Mouse (Mus musculus): ENCODE results near the gene Polr1a. TPM values are rescaled to one million over a fixed set of nuclear protein-coding genes. Genes with fewer than 3 reads are reported as not detected.

The Polr1a gene
- total and polyA plus RNA-seq, 3 experiments: 50.2 to 126 (median 73.7) TPM

DNA sequence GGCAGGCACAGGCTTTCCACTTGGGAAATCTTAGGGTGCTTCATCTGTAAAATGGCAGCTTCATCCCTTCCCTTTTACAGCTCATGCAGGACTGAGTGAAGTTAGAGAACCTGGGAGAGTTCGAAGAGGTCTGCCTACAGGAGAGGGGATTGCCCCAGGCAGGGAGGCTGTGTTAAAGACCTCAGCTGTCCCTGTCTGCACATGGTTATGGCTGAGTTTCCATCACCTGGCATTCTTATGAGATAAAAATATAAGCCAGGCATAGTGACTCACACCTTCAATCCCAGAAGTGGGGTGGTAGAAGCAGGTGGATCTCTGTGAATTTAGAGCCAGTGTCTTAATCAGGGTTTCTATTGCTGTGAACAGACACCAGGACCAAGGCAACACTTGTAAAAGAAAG lies 100.6 kb downstream of the Polr1a start:
- no peak overlapping the region for H3K9ac ChIP-seq (ENCODE audit: insufficient read depth, low read depth)
- H3K4me2 ChIP-seq (ENCODE audit: insufficient read depth, low read depth, poor library complexity, severe bottlenecking): no peak overlapping the region
- H3K79me2 ChIP-seq (replicated peaks; ENCODE audit: control insufficient read depth, extremely low read depth, insufficient read depth, poor library complexity, severe bottlenecking): no peaks in the 10 kb centered on the region
- peaks cover 3% of the 10 kb centered on the region for H3K9me3 ChIP-seq (replicated peaks; ENCODE audit: low read length)
- TF ChIP-seq CHD2 (IDR thresholded peaks at IDR 0.05; ENCODE audit: low read length): no peak
- TF ChIP-seq MAFK (IDR thresholded peaks at IDR 0.05; ENCODE audit: insufficient replicate concordance, low read length): no peak
- TF ChIP-seq RCOR1 (conservative IDR thresholded peaks at IDR 0.05; ENCODE audit: low read depth, low read length): no peak
- TF ChIP-seq GABPA (IDR thresholded peaks at IDR 0.05; ENCODE audit: insufficient replicate concordance, low read depth, low read length): no peak
- TF ChIP-seq MEF2A (IDR thresholded peaks at IDR 0.05; ENCODE audit: borderline replicate concordance, low read depth, low read length): no peak
- no peak for TF ChIP-seq CTCF (conservative IDR thresholded peaks at IDR 0.05 in 1 of 2, IDR thresholded peaks at IDR 0.05 in 1 of 2; ENCODE audit: low read depth in 2 of 2, low read length in 2 of 2)
- TF ChIP-seq USF2 (conservative IDR thresholded peaks at IDR 0.05; ENCODE audit: low read depth, low read length): no peak
- TF ChIP-seq POLR2A (IDR thresholded peaks at IDR 0.05; ENCODE audit: low read depth, low read length): no peak
- no peak for TF ChIP-seq MXI1 (IDR thresholded peaks at IDR 0.05; ENCODE audit: low read depth, low read length)
- TF ChIP-seq KAT2A (IDR thresholded peaks at IDR 0.05; ENCODE audit: insufficient replicate concordance, low read length): no peak
- no peak for TF ChIP-seq MAX (IDR thresholded peaks at IDR 0.05; ENCODE audit: low read length)
- no peak for TF ChIP-seq ZMIZ1 (IDR thresholded peaks at IDR 0.05; ENCODE audit: low read depth, low read length)
- TF ChIP-seq JUN (IDR thresholded peaks at IDR 0.05; ENCODE audit: insufficient read depth, low read depth, low read length): no peak
- TF ChIP-seq E2F4 (IDR thresholded peaks at IDR 0.05; ENCODE audit: insufficient replicate concordance, low read depth, low read length): no peak
- TF ChIP-seq MAZ (IDR thresholded peaks at IDR 0.05; ENCODE audit: low read depth, low read length): no peak
- no peak for TF ChIP-seq POLR2AphosphoS2 (IDR thresholded peaks at IDR 0.05; ENCODE audit: low read depth, low read length)
- no peak for DNase-seq (ENCODE audit: extremely low read depth)
- H3K4me1 ChIP-seq (ENCODE audit: control insufficient read depth in 1 of 2, insufficient read depth in 2 of 2): peaks cover 3 to 15% of the 10 kb centered on the region in 2 experiments; a peak in 2 of 4 replicates
- no peaks in the 10 kb centered on the region for H3K36me3 ChIP-seq (replicated peaks in 1 of 2; ENCODE audit: control insufficient read depth in 1 of 2, insufficient read depth in 1 of 2, low read length in 1 of 2)
- dilution Hi-C loops (cut with MboI; ENCODE audit: extremely low pct_ligation_motif_present, extremely low pct_unique_long_range_greater_than_20kb, low sequenced_read_pairs) (no loop called here), in situ Hi-C loops (cut with MboI; ENCODE audit: low pct_ligation_motif_present, low pct_unique_long_range_greater_than_20kb, low sequenced_read_pairs) (no loop called here)
- no peak overlapping the region for H3K27ac ChIP-seq (ENCODE audit: insufficient read depth, low read depth)
- no peaks in the 10 kb centered on the region for H3K27me3 ChIP-seq (replicated peaks)
- H3K4me3 ChIP-seq (replicated peaks in 1 of 3; ENCODE audit: low read depth in 2 of 3, low read length in 2 of 3, poor library complexity in 1 of 3): no peak overlapping the region

DNA sequence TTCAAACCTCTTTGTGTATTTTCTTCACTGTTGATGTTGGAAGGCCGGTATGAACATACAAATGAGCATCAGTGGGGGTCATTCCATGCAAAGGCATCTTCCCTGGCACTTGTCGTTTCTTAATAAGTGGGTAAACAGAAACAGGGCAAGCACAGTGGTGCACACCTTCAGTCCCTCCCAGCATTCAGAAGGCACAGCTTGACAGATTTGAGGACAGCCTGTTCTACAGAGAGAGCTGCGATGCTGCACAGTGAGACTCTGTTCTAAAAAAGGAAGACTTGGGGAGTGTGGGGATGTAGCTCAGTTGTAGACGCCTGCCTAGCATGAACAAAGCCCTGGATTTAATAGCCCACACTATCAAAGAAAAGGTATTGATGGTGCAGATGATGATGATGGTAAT lies 105.2 kb downstream of the Polr1a start:
- H3K27ac ChIP-seq (ENCODE audit: insufficient read depth, low read depth): no peak overlapping the region
- H3K79me2 ChIP-seq (replicated peaks; ENCODE audit: control insufficient read depth, extremely low read depth, insufficient read depth, poor library complexity, severe bottlenecking): no peaks in the 10 kb centered on the region
- DNase-seq (ENCODE audit: extremely low read depth): no peak
- no peak overlapping the region for H3K4me2 ChIP-seq (ENCODE audit: insufficient read depth, low read depth, poor library complexity, severe bottlenecking)
- peaks cover 2% of the 10 kb centered on the region for H3K27me3 ChIP-seq (replicated peaks)
- H3K4me1 ChIP-seq (ENCODE audit: control insufficient read depth in 1 of 2, insufficient read depth in 2 of 2): peaks cover 2 to 7% of the 10 kb centered on the region in 2 experiments; a peak in 2 of 4 replicates
- dilution Hi-C loops (cut with MboI; ENCODE audit: extremely low pct_ligation_motif_present, extremely low pct_unique_long_range_greater_than_20kb, low sequenced_read_pairs) (no loop called here), in situ Hi-C loops (cut with MboI; ENCODE audit: low pct_ligation_motif_present, low pct_unique_long_range_greater_than_20kb, low sequenced_read_pairs) (no loop called here)
- no peaks in the 10 kb centered on the region for H3K9me3 ChIP-seq (replicated peaks; ENCODE audit: low read length)
- TF ChIP-seq E2F4 (IDR thresholded peaks at IDR 0.05; ENCODE audit: insufficient replicate concordance, low read depth, low read length): no peak
- no peak for TF ChIP-seq EP300 (IDR thresholded peaks at IDR 0.05; ENCODE audit: low read length)
- no peak for TF ChIP-seq ETS1 (conservative IDR thresholded peaks at IDR 0.05; ENCODE audit: low read depth, low read length)
- no peak for TF ChIP-seq MYC (IDR thresholded peaks at IDR 0.05; ENCODE audit: low read depth, low read length)
- no peak for TF ChIP-seq RAD21 (IDR thresholded peaks at IDR 0.05; ENCODE audit: low read depth, low read length)
- no peak for TF ChIP-seq MAFK (IDR thresholded peaks at IDR 0.05; ENCODE audit: insufficient replicate concordance, low read length)
- TF ChIP-seq BHLHE40 (IDR thresholded peaks at IDR 0.05; ENCODE audit: low read depth, low read length): no peak
- no peak for TF ChIP-seq POLR2AphosphoS2 (IDR thresholded peaks at IDR 0.05; ENCODE audit: low read depth, low read length)
- no peak for TF ChIP-seq TCF12 (IDR thresholded peaks at IDR 0.05; ENCODE audit: low read depth, low read length)
- TF ChIP-seq SMC3 (IDR thresholded peaks at IDR 0.05; ENCODE audit: low read depth, low read length): no peak
- no peak for TF ChIP-seq MEF2A (IDR thresholded peaks at IDR 0.05; ENCODE audit: borderline replicate concordance, low read depth, low read length)
- no peak for TF ChIP-seq USF1 (IDR thresholded peaks at IDR 0.05; ENCODE audit: low read depth, low read length)
- TF ChIP-seq ZKSCAN1 (IDR thresholded peaks at IDR 0.05; ENCODE audit: borderline replicate concordance, low read depth, low read length): no peak
- no peak for TF ChIP-seq CTCF (conservative IDR thresholded peaks at IDR 0.05 in 1 of 2, IDR thresholded peaks at IDR 0.05 in 1 of 2; ENCODE audit: low read depth in 2 of 2, low read length in 2 of 2)
- H3K36me3 ChIP-seq (replicated peaks in 1 of 2; ENCODE audit: control insufficient read depth in 1 of 2, insufficient read depth in 1 of 2, low read length in 1 of 2): no peaks in the 10 kb centered on the region
- H3K4me3 ChIP-seq (replicated peaks in 1 of 3; ENCODE audit: low read depth in 2 of 3, low read length in 2 of 3, poor library complexity in 1 of 3): no peak overlapping the region
- no peak overlapping the region for H3K9ac ChIP-seq (ENCODE audit: insufficient read depth, low read depth)
